Mouse (Mus musculus) monocyte, adult 2 months (primary cell): ENCODE data around the gene Hemk1.

ENCODE experiments used
- DNase-seq, 2 experiments: peaks; one replicate each; pipeline ENCODE4 v3.0.0; 2022; ENCODE audit warnings: low spot score in 2 of 2, low read depth in 1 of 2

Hemk1 gene

DNA sequence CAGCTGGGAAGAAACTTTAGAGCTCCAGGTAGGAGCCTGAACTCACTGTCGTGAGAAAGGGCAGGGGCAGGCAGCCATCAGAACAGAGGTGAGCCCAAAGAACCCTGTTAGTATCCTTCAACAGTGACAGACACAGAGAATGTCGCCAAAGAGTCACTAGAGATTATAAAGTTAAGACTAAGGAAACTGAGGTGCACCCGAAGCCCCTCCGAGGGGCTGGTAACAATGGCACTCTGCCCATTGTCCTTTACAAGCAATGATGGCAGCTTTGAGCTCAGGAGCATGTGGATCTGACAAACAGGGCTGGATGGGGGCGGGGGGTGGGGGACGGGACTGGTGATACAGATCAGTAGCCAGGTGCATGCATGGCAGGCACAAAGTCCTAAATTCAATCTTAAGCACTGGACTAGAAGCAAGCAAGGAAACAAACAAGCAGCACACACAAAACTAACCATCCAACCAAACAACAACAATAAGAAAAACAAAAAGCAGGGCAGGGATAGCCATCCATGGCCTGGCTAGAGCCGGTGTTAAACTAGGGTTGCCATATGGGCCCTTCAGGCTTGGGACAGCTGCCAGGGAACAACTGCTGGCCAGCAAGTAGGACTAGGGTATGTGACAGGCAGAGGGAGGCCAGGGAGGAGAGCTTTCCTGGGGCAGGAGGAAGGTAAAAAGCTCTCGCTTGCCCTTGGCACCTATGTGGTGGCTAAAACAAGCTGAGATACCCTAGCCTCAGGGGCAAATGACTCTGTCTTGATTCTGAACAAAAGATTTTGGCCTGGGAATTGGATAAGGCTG is 5.2 kb upstream of the Hemk1 start:
- DNase-seq: no peak

- no peak for DNase-seq
These were observed 4.1 kb upstream of the Hemk1 start for GRCm38 (mm10) chr9:107342201-107342709.

GRCm38 (mm10) chr9:107340911-107341645 is 2.9 kb upstream of the Hemk1 start:
- no peak for DNase-seq

DNA sequence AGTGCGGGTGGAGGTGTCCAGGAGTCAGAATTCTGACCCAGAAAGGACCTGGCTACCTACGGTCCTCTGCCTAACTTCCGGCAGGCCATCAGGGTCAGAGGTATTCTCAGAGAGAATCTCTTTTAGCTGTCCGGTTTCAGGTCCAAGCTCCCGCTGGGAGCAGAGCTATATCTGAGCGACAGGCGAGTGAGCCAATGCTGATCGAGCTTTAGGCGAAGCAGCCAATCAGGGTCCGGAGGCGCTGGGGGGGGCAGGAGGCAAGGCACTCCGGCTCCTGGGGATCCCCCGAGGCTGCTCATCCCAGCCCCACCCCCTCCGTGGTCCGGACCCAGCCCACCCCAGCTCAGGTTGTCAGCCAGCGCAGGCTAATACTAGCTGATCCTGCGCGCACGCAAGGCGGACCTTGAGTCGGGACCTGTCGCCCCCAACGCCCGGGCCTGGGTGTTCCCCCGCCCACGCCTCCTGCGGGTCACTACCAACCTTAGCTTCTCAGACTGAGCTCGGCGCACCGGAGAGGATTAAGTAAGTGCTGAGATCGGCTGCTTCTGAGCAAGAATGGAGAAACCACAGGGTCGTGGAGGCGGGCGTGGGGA is 2.2 kb upstream of the Hemk1 start, which contains the start of gene 6430571L13Rik:
TSS of gene 6430571L13Rik (plus strand) at position 336 of the 593 bp plus-strand sequence.
- DNase-seq: peak; percentile 45 to 67

DNA sequence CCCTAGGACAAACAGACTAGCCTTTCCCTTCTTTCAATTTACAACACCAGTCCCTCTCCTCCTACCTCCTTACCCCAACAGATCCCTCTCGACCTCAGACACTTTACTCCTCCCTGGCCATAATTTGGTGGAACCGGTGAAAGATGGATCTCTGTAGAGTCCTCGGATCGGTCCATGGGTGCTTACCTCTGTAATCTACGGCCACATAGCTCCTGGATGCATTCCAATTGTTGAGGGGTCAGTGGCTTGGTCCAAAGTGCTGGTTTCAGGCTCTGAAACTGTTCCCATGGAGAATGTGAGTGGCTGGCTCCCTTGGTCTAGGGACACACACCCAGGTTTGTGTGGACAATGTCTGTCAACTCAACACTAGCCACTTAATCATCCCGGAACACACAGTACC is 1.8 kb downstream of the Hemk1 start:
- DNase-seq: no peak

DNA sequence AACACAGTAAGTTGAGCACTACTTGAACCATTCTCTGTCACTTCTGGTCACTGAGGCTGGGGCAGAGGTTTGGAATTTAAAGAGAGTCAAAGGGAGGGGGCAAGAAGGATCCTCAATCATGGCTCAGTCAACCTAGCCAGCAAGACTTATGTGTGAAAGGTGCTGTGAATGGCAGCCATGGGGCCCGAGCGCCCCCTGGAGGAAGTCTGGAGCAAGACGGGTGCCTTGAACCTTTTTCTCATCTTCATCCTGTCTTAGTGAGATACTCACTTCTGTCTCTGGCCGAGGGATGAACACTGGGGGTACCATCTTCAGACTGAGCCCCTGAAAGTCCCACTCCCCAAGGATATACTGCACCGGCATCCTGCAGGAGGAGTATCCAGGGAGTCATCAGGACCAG is 2.2 kb downstream of the Hemk1 start:
- peak in 1 of 2 experiments; percentile 58 for DNase-seq

DNA sequence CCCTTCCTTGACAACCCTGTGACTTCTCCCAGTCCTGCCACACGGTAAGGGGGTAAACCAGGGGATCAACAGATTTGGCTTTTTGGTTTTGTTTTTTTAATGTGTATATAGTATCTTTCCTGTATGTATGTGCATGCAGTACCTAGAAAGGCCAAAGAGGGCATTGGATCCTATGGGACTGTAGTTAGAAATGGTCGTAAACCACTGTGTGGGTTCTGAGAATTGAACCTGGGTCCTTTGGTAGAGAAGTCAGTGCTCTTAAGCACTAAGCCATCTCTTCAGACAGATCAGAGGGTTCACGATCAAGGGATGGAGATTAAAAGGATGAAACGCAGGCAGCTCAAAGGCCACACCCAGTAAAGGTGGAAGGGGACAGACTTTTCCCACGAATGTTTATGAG is 3.1 kb downstream of the Hemk1 start:
- no peak for DNase-seq

- DNase-seq: no peak
These were observed 3.8 kb downstream of the Hemk1 start for GRCm38 (mm10) chr9:107334356-107334755.

- no peak for DNase-seq
These were observed 4.5 kb downstream of the Hemk1 start for GRCm38 (mm10) chr9:107333686-107334085.

GRCm38 (mm10) chr9:107330791-107331190 is 7.4 kb downstream of the Hemk1 start:
- no peak for DNase-seq

DNA sequence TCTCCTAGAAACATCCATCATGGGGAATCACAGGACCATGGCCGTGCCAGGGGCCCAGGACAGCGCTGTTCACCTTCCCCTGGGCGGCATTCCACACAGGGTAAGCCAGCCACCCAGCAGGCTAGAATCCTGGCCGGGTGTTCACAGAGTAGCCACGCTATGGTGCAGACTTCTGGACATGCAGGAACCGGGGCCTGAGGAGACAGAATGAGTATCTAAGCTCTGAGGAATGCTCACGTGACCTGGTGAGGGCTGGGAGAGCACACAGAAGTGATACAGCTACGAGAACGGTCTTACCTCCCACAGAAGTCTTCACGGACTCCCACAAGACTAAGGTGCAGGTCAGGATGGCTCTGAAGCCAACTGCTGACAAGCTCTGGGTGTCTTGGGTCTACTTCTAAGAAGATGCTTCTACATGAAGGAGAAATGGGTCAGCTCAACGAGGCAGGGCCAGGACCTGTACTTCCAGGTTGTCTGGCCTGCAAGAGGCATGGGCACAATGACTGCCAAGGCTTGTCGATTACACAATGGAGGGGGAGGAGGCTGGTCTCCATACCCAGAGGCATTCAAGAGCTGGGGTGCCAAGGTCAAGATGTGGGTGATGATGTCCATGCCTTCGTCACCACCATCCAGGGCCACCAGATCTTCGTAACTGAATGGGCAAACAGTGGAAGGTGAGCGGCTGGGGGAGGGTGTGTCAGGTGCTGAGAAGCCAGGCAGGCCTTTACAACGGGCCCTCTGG is 10.1 kb downstream of the Hemk1 start:
- DNase-seq: no peak

DNA sequence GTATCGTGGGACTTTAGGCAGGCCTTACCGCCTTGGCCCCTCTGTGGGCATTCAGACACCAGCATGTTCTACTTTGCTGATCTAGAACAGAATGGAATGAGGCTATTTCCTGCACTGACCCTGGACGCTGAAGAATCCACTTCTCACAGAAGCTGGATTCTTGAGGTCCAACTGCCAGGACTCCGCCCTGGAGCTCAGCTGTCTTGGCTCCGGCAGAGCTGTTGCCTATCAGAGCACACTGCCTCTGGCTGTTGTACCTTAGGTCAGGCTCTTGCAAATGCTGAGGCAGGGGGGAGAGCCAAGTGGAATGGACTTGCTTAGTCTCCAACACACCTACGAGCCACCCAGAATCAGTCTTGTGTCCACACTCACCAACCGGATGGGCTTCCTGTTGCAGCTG is 12.2 kb downstream of the Hemk1 start:
- no peak for DNase-seq

GRCm38 (mm10) chr9:107324799-107325561 is 13.2 kb downstream of the Hemk1 start:
- no peak for DNase-seq

DNA sequence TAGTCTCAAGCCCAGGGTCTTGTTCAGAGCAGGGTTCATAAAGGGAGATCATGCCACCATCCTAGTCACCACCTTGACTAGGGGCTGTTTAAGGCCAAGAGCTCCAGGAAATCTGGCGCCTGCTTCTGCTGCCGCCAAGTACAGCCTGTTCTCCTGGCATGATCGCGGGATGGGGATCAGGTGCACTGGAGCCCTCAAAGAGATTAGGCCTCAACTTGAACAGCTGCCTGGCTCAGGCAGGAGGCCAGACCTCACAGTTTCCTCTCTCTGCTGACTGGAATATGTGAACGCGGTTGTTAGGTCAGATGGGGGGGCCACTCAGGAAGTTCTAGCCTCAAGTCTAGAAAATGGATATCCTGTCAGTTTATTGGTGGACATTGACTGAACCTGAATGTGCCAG is 14.6 kb downstream of the Hemk1 start:
- DNase-seq: no peak

DNA sequence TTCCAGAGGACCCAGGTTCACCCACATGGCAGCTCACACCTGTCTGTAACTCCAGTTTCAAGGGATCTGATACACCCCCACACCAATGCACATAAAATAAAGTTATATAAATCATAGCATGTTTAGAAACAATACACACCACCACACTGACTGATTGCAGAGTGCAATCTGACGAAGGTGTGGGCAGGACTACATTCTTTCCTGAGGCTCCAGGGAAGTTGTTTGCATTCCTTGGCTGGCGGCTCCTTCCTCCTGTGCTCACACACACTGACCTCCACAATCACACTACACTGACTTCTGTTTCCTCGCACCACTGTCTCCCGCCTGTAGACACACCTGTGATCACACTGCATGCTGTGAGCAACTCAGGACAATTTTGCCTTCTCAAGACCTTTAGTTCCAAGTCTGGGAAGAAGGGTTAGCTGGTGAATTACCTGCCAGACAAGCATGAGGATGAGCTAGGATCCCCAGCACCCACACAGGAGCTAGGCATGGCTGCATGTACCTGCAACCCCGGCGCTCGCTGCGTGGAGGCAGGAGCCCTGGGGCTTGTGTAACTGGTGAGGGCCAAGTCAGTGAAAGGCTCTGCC is 15.6 kb downstream of the Hemk1 start:
- no peak for DNase-seq

DNA sequence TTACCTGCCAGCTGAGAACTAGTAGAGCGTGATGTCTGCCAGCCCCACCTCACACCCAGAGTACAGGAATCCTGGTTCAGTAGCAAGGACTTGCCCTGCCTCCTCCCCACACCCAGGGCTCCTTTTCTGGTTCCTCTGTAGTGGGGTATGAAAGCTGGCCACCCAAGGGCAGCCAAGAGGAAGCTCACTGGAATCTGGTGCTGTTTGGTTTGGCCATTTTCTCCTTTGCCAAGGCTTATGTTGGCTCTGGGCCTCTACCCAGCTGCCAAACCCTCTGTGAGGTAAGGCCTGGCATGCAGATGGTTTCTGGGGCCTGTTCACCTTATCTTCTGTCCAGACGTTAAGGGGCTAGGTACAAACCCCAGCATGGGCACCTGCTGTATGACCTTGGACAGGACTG is 22.4 kb downstream of the Hemk1 start:
- no peak for DNase-seq

- no peak for DNase-seq
These were observed 24.2 kb downstream of the Hemk1 start for GRCm38 (mm10) chr9:107313926-107314325.

- no peak for DNase-seq
These were observed 25.2 kb downstream of the Hemk1 start for GRCm38 (mm10) chr9:107312811-107313584.

DNA sequence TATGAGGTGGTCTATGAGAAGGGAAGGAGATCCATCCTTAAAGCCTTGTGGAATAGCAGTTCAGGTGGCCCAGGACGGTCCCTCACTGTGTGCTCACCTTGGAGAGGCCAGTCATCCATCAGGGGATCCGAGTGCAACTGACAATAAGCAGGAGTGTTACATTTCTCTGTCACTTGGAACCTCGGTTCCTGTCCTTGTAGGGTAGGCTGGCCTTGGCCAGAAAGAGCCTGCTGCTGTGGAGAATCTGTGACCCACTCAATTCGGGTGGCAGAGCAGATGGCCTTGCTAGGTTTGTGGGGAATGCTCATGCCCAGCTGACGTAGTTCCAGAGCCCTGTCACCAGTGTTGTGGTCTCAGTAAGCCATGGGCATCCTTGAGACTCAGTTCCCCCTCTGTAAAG is 28.6 kb downstream of the Hemk1 start:
- DNase-seq: no peak
